Mouse (Mus musculus): ENCODE data around the gene Ube2l6. TPM values are rescaled to one million over a fixed set of nuclear protein-coding genes. Genes with fewer than 3 reads are reported as not detected.
"Not testable (repeated sequence)": the region's sequence is repeated elsewhere in the genome, so short reads cannot be mapped to it uniquely, and the experiment has no call there.

Gene Ube2l6
- total and polyA plus RNA-seq, 3 experiments = 2.5 to 74.5 (median 22.5) TPM

- H3K27me3 ChIP-seq (ENCODE audit: insufficient read depth, low read length) = no peaks in the 10 kb centered on the region
- H3K9me3 ChIP-seq (replicated peaks) = peaks cover 19% of the 10 kb centered on the region
- H3K4me1 ChIP-seq (ENCODE audit: insufficient read depth, low read depth, low read length) = peaks cover 43% of the 10 kb centered on the region
- TF ChIP-seq CTCF (IDR thresholded peaks at IDR 0.05; ENCODE audit: low read depth, low read length) (peak; percentile 81), TAL1 (conservative IDR thresholded peaks at IDR 0.05; ENCODE audit: low read depth, low read length) (no peak), GATA2 (IDR thresholded peaks at IDR 0.05; ENCODE audit: borderline replicate concordance, low read depth, low read length) (no peak), GATA1 (IDR thresholded peaks at IDR 0.05; ENCODE audit: borderline replicate concordance, low read length) (no peak), POLR2AphosphoS5 (IDR thresholded peaks at IDR 0.05; ENCODE audit: insufficient replicate concordance, low read depth, low read length) (no peak)
- ATAC-seq (ENCODE audit: extremely low read depth, insufficient number of reproducible peaks, low FRiP score, poor library complexity, severe bottlenecking) = no peak
- peaks cover 10% of the 10 kb centered on the region for H3K36me3 ChIP-seq (replicated peaks)
- no peak for DNase-seq (ENCODE audit: low spot score)
- H3K4me3 ChIP-seq (ENCODE audit: low read depth, low read length) = peak overlapping the region; percentile 82
These were observed 665 bp upstream of the Ube2l6 start for GRCm38 (mm10) chr2:84797833-84798492.

GRCm38 (mm10) chr2:84799041-84799561, 473 bp downstream of the Ube2l6 start:
- Histone ChIP-seq H3K27me3 (ENCODE audit: insufficient read depth, low read length) (no peaks in the 10 kb centered on the region), H3K36me3 (replicated peaks) (peaks cover 22% of the 10 kb centered on the region), H3K4me3 (ENCODE audit: low read depth, low read length) (peak overlapping the region; percentile 82), H3K9me3 (replicated peaks) (peaks cover 18% of the 10 kb centered on the region), H3K4me1 (ENCODE audit: insufficient read depth, low read depth, low read length) (peaks cover 34% of the 10 kb centered on the region)
- TF ChIP-seq CTCF (IDR thresholded peaks at IDR 0.05; ENCODE audit: low read depth, low read length) = peak; percentile 30; the same call in 1 of the 2 replicates
- TF ChIP-seq TAL1 (conservative IDR thresholded peaks at IDR 0.05; ENCODE audit: low read depth, low read length) = no peak
- DNase-seq (ENCODE audit: low spot score) (peak; percentile 64), ATAC-seq (ENCODE audit: extremely low read depth, insufficient number of reproducible peaks, low FRiP score, poor library complexity, severe bottlenecking) (peak; percentile 47)

GRCm38 (mm10) chr2:84800304-84800703, 1.7 kb downstream of the Ube2l6 start:
- TF ChIP-seq GATA2 (IDR thresholded peaks at IDR 0.05; ENCODE audit: borderline replicate concordance, low read depth, low read length) (no peak), GATA1 (IDR thresholded peaks at IDR 0.05; ENCODE audit: borderline replicate concordance, low read length) (no peak), POLR2AphosphoS5 (IDR thresholded peaks at IDR 0.05; ENCODE audit: insufficient replicate concordance, low read depth, low read length) (no peak), CTCF (IDR thresholded peaks at IDR 0.05; ENCODE audit: low read depth, low read length) (no peak), TAL1 (conservative IDR thresholded peaks at IDR 0.05; ENCODE audit: low read depth, low read length) (no peak)
- DNase-seq (ENCODE audit: low spot score) (no peak), ATAC-seq (ENCODE audit: extremely low read depth, insufficient number of reproducible peaks, low FRiP score, poor library complexity, severe bottlenecking) (no peak)
- H3K27me3 ChIP-seq (ENCODE audit: insufficient read depth, low read length) = no peaks in the 10 kb centered on the region
- H3K4me3 ChIP-seq (ENCODE audit: low read depth, low read length) = peak overlapping the region; percentile 9; the same call in 1 of the 2 replicates
- peaks cover 6% of the 10 kb centered on the region for H3K9me3 ChIP-seq (replicated peaks)
- peaks cover 31% of the 10 kb centered on the region for H3K4me1 ChIP-seq (ENCODE audit: insufficient read depth, low read depth, low read length)
- H3K36me3 ChIP-seq (replicated peaks) = peaks cover 31% of the 10 kb centered on the region

DNA sequence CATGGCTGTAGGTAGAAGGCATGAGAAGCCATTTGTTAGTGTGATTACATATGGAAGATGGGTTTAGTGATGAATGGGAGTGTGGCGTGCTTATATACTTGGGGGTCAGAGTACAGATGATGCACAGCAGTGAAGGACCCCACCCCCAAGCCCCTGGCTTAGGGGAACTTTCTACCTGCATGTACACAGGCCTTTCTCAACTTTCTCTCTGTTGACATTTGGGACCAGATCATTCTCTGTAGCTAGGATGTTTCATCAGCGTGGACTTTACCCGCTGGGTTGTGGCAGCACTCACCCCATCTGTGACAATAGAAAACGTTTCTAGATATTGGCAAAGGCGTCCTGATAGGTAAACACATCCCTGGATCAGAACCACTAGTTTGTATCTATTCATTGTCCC, 2.6 kb downstream of the Ube2l6 start:
- H3K4me1 ChIP-seq (ENCODE audit: insufficient read depth, low read depth, low read length) = peaks cover 31% of the 10 kb centered on the region
- not testable (repeated sequence) for ATAC-seq (ENCODE audit: extremely low read depth, insufficient number of reproducible peaks, low FRiP score, poor library complexity, severe bottlenecking); DNase-seq (ENCODE audit: low spot score); H3K4me3 ChIP-seq (ENCODE audit: low read depth, low read length); H3K27me3 ChIP-seq (ENCODE audit: insufficient read depth, low read length); H3K9me3 ChIP-seq (replicated peaks)
- H3K36me3 ChIP-seq (replicated peaks) = peaks cover 39% of the 10 kb centered on the region

GRCm38 (mm10) chr2:84803963-84804362, 5.3 kb downstream of the Ube2l6 start:
- Histone ChIP-seq H3K9me3 (replicated peaks) (peaks cover 11% of the 10 kb centered on the region), H3K27me3 (ENCODE audit: insufficient read depth, low read length) (no peaks in the 10 kb centered on the region), H3K4me3 (ENCODE audit: low read depth, low read length) (no peak overlapping the region), H3K4me1 (ENCODE audit: insufficient read depth, low read depth, low read length) (peaks cover 19% of the 10 kb centered on the region), H3K36me3 (replicated peaks) (peaks cover 64% of the 10 kb centered on the region)
- TF ChIP-seq GATA2 (IDR thresholded peaks at IDR 0.05; ENCODE audit: borderline replicate concordance, low read depth, low read length) = no peak
- TF ChIP-seq POLR2AphosphoS5 (IDR thresholded peaks at IDR 0.05; ENCODE audit: insufficient replicate concordance, low read depth, low read length) = no peak
- no peak for TF ChIP-seq GATA1 (IDR thresholded peaks at IDR 0.05; ENCODE audit: borderline replicate concordance, low read length)
- no peak for TF ChIP-seq CTCF (IDR thresholded peaks at IDR 0.05; ENCODE audit: low read depth, low read length)
- TF ChIP-seq TAL1 (conservative IDR thresholded peaks at IDR 0.05; ENCODE audit: low read depth, low read length) = no peak
- DNase-seq (ENCODE audit: low spot score) (no peak), ATAC-seq (ENCODE audit: extremely low read depth, insufficient number of reproducible peaks, low FRiP score, poor library complexity, severe bottlenecking) (no peak)

DNA sequence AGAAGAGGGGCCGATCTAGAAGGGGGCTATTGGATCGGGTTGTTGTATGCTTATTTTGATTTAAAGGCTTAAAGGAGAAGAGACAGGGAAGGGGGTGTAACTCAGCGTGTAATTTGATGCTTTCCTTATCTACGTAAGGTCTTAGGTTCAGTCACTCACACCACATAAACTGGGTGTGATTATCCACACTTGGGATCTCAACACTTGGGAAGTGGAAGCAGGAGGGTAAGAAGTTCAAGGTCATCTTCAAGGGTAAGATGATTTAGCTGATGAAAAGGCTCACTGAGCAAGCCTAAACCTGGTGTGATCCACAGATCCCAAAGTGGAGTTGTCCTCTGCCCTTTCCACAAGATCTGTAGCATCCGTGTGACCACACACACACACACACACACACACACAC, 7.9 kb downstream of the Ube2l6 start:
- H3K4me3 ChIP-seq (ENCODE audit: low read depth, low read length) = no peak overlapping the region
- H3K9me3 ChIP-seq (replicated peaks) = peaks cover 26% of the 10 kb centered on the region
- ATAC-seq (ENCODE audit: extremely low read depth, insufficient number of reproducible peaks, low FRiP score, poor library complexity, severe bottlenecking) = no peak
- H3K36me3 ChIP-seq (replicated peaks) = peaks cover 72% of the 10 kb centered on the region
- no peak for TF ChIP-seq POLR2AphosphoS5 (IDR thresholded peaks at IDR 0.05; ENCODE audit: insufficient replicate concordance, low read depth, low read length)
- no peak for TF ChIP-seq TAL1 (conservative IDR thresholded peaks at IDR 0.05; ENCODE audit: low read depth, low read length)
- no peaks in the 10 kb centered on the region for H3K27me3 ChIP-seq (ENCODE audit: insufficient read depth, low read length)
- peaks cover 18% of the 10 kb centered on the region for H3K4me1 ChIP-seq (ENCODE audit: insufficient read depth, low read depth, low read length)
- no peak for DNase-seq (ENCODE audit: low spot score)

GRCm38 (mm10) chr2:84809330-84809729, 10.7 kb downstream of the Ube2l6 start:
- Histone ChIP-seq H3K36me3 (replicated peaks) (peaks cover 49% of the 10 kb centered on the region), H3K9me3 (replicated peaks) (peaks cover 26% of the 10 kb centered on the region), H3K4me1 (ENCODE audit: insufficient read depth, low read depth, low read length) (peaks cover 29% of the 10 kb centered on the region), H3K4me3 (ENCODE audit: low read depth, low read length) (no peak overlapping the region), H3K27me3 (ENCODE audit: insufficient read depth, low read length) (no peaks in the 10 kb centered on the region)
- DNase-seq (ENCODE audit: low spot score) = no peak
- ATAC-seq (ENCODE audit: extremely low read depth, insufficient number of reproducible peaks, low FRiP score, poor library complexity, severe bottlenecking) = no peak
- TF ChIP-seq CTCF (IDR thresholded peaks at IDR 0.05; ENCODE audit: low read depth, low read length) (no peak), GATA2 (IDR thresholded peaks at IDR 0.05; ENCODE audit: borderline replicate concordance, low read depth, low read length) (no peak), GATA1 (IDR thresholded peaks at IDR 0.05; ENCODE audit: borderline replicate concordance, low read length) (no peak), TAL1 (conservative IDR thresholded peaks at IDR 0.05; ENCODE audit: low read depth, low read length) (no peak), POLR2AphosphoS5 (IDR thresholded peaks at IDR 0.05; ENCODE audit: insufficient replicate concordance, low read depth, low read length) (no peak)
